Mouse (Mus musculus) hindbrain, embryonic 16.5 days (tissue): ENCODE data around the gene Mkrn2os. TPM values are rescaled to one million over a fixed set of nuclear protein-coding genes. Genes with fewer than 3 reads are reported as not detected.

Experiments used
- ATAC-seq: fragments of 200-750 bp; cut with Nextera tagmentation; 2 replicates; pipeline ENCODE4 v1.8.0; 2017; ENCODE audit warnings: moderate TSS enrichment, moderate library complexity
- H3K27ac ChIP-seq: fragments of 300-500 bp; sonication (generic); 2 replicates; pipeline ENCODE4 v1.5.1; 2014; ENCODE audit warnings: low read depth, mild to moderate bottlenecking, control low read depth, low read length, moderate library complexity
- H3K27me3 ChIP-seq: fragments of 300-500 bp; sonication (generic); replicated peaks from 2 replicates; pipeline ENCODE4 v1.6.1; 2014; ENCODE audit warnings: low read length; ENCODE audit not compliant: control insufficient read depth, insufficient read depth
- H3K36me3 ChIP-seq: fragments of 300-500 bp; sonication (generic); 2 replicates; pipeline ENCODE4 v1.6.1; 2014; ENCODE audit warnings: mild to moderate bottlenecking, low read length, moderate library complexity, mixed read lengths; ENCODE audit not compliant: control insufficient read depth, insufficient read depth
- H3K4me1 ChIP-seq: fragments of 300-500 bp; sonication (generic); 2 replicates; pipeline ENCODE4 v1.6.1; 2014; ENCODE audit warnings: low read depth, low read length; ENCODE audit not compliant: control insufficient read depth, insufficient read depth
- H3K4me2 ChIP-seq: fragments of 300-500 bp; sonication (generic); 2 replicates; pipeline ENCODE4 v1.6.1; 2014; ENCODE audit warnings: mild to moderate bottlenecking, low read length, control low read depth, moderate library complexity
- H3K4me3 ChIP-seq: fragments of 300-500 bp; sonication (generic); 2 replicates; pipeline ENCODE4 v1.5.1; 2014; ENCODE audit warnings: mild to moderate bottlenecking, low read length, control low read depth, moderate library complexity
- H3K9ac ChIP-seq: fragments of 300-500 bp; sonication (generic); 2 replicates; pipeline ENCODE4 v1.6.1; 2014; ENCODE audit warnings: low read depth, mild to moderate bottlenecking, control low read depth, low read length, moderate library complexity
- H3K9me3 ChIP-seq: fragments of 300-500 bp; sonication (generic); 2 replicates; pipeline ENCODE4 v1.6.1; 2014; ENCODE audit warnings: mild to moderate bottlenecking, low read length, moderate library complexity; ENCODE audit not compliant: control insufficient read depth
- WGBS: fragments of 180-500 bp; shearing (Covaris S2); extraction: QIAGEN DNeasy Blood & Tissue Kit; methylation state at CpG from one replicate; pipeline ENCODE4 v1.1.7; 2014; 5-methylcytosine and 5-hydroxymethylcytosine counted together
- polyA plus RNA-seq: library from polyadenylated mRNA; unstranded; fragments of >200 nt; fragmentation: Nextera tagmentation; extraction: Ambion mirVana; gene quantifications from 2 replicates; pipeline ENCODE4 v1.2.1, GENCODE M21; 2015

Mkrn2os gene
- polyA plus RNA-seq, 1 experiment from 2014 or later, result 0.29 TPM

DNA sequence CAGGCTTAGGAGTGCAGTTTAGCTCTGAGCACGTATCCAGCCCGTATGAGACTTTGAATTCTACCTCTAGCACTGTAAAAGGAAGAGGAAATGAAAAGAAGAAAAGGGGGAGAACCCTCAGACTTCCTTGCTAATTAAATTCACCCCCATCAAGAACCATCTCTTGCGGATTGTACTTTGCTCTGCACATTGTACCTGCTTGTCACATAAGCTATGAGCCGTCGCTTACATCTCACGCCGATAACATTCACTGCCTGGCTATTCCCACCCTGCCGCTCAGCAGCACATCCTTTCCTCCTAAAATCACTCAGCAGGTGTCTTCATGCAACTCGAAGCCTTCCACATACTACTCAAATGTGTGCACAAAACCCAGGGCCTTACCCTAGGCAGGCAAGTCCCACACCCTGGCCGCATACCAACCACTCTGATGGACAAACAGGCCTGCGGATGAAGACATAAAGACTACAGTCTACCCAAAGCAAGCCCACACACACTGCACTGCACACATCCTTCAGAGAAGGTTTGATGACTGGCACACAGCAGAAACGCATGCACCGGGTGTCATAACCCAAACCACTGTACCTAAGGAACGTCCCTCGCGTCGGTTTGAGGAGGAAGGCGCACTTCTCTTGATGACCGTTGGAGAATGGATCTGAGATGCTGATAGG lies 550 bp downstream of the Mkrn2os start:
- Histone ChIP-seq H3K9ac (no peak overlapping the region), H3K4me2 (no peak overlapping the region), H3K27me3 (no peaks in the 10 kb centered on the region), H3K4me1 (no peaks in the 10 kb centered on the region), H3K27ac (no peak overlapping the region), H3K9me3 (no peaks in the 10 kb centered on the region), H3K36me3 (no peaks in the 10 kb centered on the region), H3K4me3 (no peak overlapping the region)
- no peak for ATAC-seq
- 90% methylated on average over 19 of the region's 19 CpGs for whole genome bisulfite sequencing

DNA sequence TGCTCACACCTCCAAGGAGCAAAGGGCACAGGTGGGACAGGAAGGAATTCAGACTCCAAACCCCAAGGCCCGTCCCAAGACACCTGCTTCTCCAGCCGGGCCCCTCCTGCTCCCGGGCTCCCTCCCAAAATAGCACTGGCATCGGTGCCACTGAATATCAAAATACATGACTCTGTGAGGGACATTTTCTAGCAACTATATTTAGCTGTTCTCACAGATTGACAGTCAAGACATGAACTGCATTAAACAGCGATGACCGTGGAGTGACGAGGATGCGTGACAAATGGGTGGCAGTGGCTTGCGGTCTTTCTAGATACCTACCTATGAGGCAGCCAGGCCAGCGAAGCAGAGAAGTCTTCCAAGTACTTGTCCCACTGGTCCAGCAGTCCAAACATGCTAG lies 6.1 kb downstream of the Mkrn2os start:
- Histone ChIP-seq H3K4me3 (no peak overlapping the region), H3K4me2 (no peak overlapping the region), H3K9me3 (no peaks in the 10 kb centered on the region), H3K27me3 (no peaks in the 10 kb centered on the region), H3K36me3 (peaks cover under 1% of the 10 kb centered on the region; the same call in 1 of the 2 replicates), H3K9ac (no peak overlapping the region), H3K4me1 (no peaks in the 10 kb centered on the region), H3K27ac (no peak overlapping the region)
- WGBS, result 85% methylated on average over 10 of the region's 10 CpGs
- no peak for ATAC-seq

DNA sequence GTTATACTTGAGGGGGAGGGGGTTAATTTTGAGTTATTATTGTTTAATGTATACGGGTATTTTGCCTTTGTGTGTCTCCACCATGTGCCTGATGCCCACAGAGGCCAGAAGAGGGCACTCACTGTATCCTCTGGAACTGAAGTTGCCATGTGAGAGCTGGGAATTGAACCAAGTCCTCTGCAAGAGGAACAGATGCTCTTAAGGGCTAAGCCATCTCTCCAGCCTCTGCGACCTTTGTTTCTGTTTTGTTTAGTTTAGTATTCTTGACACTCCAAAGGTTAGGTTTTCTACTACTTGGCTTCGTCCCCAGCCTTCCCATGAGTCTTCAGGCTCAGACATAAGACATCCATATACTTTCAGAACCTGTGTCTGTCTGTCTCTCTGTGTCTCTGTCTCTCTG lies 8.2 kb downstream of the Mkrn2os start:
- Histone ChIP-seq H3K9me3 (no peaks in the 10 kb centered on the region), H3K9ac (no peak overlapping the region), H3K27me3 (no peaks in the 10 kb centered on the region), H3K4me3 (no peak overlapping the region), H3K27ac (no peak overlapping the region), H3K4me1 (no peaks in the 10 kb centered on the region), H3K36me3 (peaks cover 8% of the 10 kb centered on the region; the same call in 1 of the 2 replicates), H3K4me2 (no peak overlapping the region)
- WGBS, result 72% methylated on average over 3 of the region's 3 CpGs
- ATAC-seq, result no peak

DNA sequence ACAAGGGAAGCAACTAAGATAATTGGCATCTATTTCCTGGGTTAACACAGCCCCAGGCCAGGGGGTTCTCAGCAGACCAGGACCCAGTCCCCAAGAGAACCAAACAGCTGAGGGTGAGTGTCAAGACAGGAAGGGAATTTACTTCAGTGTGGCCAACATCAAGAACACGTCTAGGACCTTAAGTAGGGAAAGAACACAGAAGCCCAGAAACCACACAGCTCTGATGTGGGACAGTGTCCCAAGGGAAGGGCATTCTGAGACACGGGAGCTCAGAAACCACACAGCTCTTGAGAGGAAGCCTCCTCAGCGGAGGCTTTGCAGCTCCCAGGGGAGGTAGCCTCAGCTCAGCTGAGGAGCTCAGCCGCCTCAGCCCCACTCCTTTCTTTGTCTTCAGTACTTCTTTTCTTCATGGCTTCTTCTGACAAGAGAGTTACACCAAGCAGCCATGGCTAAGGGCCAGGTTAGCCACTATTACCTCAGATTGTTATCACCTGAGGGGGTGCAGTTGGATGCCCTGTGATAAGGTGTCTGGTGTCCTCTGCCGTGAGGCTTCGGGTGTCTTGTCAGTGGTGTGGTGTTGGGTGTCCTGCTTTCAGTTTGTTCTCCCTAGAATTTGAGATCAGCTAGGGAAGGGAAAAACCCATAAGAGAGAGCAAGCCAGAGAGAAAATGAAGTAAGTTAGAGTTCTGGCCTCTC lies 8.8 kb downstream of the Mkrn2os start:
- no peak overlapping the region for H3K4me3 ChIP-seq
- no peak overlapping the region for H3K9ac ChIP-seq
- WGBS, result 85% methylated on average over 6 of the region's 6 CpGs
- no peaks in the 10 kb centered on the region for H3K27me3 ChIP-seq
- peaks cover 10% of the 10 kb centered on the region; the same call in 1 of the 2 replicates for H3K36me3 ChIP-seq
- H3K9me3 ChIP-seq, result no peaks in the 10 kb centered on the region
- ATAC-seq, result no peak
- no peak overlapping the region for H3K4me2 ChIP-seq
- no peaks in the 10 kb centered on the region for H3K4me1 ChIP-seq
- no peak overlapping the region for H3K27ac ChIP-seq

DNA sequence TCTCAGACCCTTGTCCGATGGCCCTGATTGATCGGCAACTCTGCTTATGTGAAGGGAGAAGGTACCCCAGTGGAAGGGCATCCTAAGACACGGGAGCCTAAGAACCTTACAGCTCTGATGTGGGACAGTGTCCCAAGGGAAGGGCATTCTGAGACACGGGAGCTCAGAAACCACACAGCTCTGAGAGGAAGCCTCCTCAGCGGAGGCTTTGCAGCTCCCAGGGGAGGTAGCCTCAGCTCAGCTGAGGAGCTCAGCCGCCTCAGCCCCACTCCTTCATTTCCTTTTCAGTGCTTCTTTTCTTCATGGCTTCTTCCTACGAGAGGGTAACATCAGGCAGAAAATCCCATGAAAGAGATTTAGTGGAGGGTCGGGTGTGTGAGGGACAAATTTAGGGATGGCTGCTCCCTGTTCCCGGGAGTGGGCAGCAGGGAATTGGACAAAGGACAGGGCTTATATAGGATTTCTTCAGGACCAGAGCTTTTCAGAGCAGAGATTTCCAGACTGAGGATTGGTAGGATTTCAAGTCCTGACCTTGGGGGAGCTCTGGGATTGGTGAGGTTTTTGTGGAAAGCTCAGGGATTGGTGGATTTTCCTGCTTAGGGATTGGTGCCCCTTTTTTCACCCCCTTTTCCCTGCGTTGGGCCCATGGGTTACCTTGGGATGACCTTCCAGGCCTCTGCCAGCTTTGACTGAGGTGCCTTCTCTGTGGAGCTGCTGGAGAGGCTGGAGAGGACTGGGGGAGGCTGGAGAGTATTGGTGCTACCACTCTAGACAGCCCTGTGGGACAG lies 9.9 kb downstream of the Mkrn2os start:
- Histone ChIP-seq H3K9ac (no peak overlapping the region), H3K36me3 (peaks cover 19% of the 10 kb centered on the region), H3K4me1 (no peaks in the 10 kb centered on the region), H3K27me3 (no peaks in the 10 kb centered on the region), H3K4me2 (no peak overlapping the region), H3K4me3 (no peak overlapping the region), H3K9me3 (no peaks in the 10 kb centered on the region), H3K27ac (no peak overlapping the region)
- no peak for ATAC-seq
- 83% methylated on average over 10 of the region's 10 CpGs for WGBS

DNA sequence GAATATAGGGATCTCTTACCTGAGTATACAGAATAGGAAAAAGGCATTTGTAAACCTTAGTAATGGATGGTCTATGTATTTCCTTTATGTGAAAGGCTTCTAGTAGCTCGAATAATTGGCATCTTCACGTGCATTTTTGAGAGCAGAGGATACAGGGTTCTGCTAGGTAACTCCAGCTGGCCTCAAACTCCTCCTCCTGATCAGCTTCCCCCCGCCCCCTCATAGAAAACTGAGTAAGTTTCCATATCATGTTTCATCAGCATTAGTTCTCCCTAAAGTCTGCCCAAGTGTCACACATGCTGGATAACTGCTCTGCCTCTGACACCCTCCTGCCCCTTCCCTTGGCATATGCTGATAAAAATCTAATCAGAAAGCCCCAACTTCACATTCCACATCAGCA lies 11.6 kb downstream of the Mkrn2os start:
- ATAC-seq, result no peak

DNA sequence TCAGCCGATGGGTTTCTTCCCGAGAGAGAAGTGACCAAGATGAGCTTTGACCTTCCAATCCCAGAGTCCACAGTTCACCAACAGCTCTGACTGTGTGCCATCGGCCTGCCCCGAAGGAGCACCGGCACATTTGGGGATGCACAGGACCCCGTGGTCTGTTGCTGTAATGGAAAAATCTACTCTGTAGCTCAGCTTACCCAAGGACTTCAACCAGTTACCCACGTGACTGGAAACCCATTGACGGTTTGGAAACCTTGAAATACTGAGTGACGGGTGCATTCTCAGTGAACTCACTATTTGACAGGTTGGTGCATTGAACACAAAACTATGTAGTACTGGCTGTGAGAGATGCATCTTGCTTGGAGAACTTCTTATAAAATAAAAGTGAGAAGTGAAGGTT lies 14.4 kb downstream of the Mkrn2os start:
- ATAC-seq, result no peak
- Histone ChIP-seq H3K9ac (no peak overlapping the region), H3K36me3 (peaks cover 39% of the 10 kb centered on the region)

More for the DNA sequence above, 11.6 kb downstream of the Mkrn2os start:
- H3K4me2 ChIP-seq, result no peak overlapping the region
- WGBS, result 87% methylated on average over 3 of the region's 3 CpGs
- H3K9me3 ChIP-seq, result no peaks in the 10 kb centered on the region
- peaks cover 33% of the 10 kb centered on the region for H3K36me3 ChIP-seq
- no peak overlapping the region for H3K4me3 ChIP-seq
- H3K9ac ChIP-seq, result no peak overlapping the region
- H3K4me1 ChIP-seq, result no peaks in the 10 kb centered on the region
- H3K27me3 ChIP-seq, result no peaks in the 10 kb centered on the region
- H3K27ac ChIP-seq, result no peak overlapping the region

DNA sequence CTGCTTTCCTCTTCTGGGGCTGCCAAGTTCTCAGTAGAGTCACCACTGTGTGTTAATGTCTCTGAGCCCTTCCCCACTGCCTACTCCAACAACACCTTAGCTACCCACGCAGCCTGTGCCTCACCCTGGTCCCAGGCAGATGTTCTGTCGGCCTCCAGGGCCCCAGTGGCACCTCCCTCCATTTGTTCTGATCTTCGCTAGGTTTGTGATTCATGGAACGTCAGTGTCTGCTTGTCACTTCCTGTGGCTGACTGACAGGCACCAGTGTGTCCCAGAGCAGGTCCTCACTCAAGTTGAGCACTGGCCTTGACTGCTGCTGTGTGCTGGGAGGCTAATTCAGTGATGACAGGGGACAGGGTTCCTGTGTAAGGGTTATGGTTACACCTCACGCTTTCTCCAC lies 15.0 kb downstream of the Mkrn2os start:
- Histone ChIP-seq H3K27me3 (no peaks in the 10 kb centered on the region), H3K27ac (no peak overlapping the region), H3K9me3 (no peaks in the 10 kb centered on the region), H3K4me2 (no peak overlapping the region), H3K4me3 (no peak overlapping the region), H3K9ac (no peak overlapping the region), H3K4me1 (no peaks in the 10 kb centered on the region), H3K36me3 (peaks cover 39% of the 10 kb centered on the region)
- 87% methylated on average over 5 of the region's 5 CpGs for WGBS
- ATAC-seq, result no peak

More for the DNA sequence above, 14.4 kb downstream of the Mkrn2os start:
- no peak overlapping the region for H3K4me2 ChIP-seq
- no peaks in the 10 kb centered on the region for H3K9me3 ChIP-seq
- no peak overlapping the region for H3K4me3 ChIP-seq
- WGBS, result 91% methylated on average over 9 of the region's 9 CpGs
- H3K27me3 ChIP-seq, result no peaks in the 10 kb centered on the region
- H3K4me1 ChIP-seq, result no peaks in the 10 kb centered on the region
- no peak overlapping the region for H3K27ac ChIP-seq

DNA sequence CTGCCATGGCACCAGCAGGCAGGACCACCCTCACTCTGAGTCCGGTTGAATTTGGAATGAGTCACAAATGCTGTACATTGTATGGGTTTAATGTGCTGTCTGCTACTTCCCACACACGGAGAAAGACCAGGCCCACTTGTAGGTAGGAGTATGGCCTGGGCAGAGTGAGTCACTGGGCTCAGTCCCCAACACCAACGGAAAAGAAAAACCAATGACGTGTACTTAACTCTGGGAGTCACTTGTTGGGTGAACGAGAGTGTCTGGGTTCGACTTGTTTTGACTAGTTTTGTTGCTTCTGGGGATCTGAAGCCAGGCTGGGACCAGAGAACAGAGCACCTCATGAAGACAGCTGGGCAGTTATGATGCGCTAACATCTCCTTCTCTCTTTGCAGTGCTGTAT lies 18.2 kb downstream of the Mkrn2os start:
- Histone ChIP-seq H3K36me3 (peaks cover 45% of the 10 kb centered on the region), H3K27me3 (no peaks in the 10 kb centered on the region), H3K9me3 (no peaks in the 10 kb centered on the region), H3K4me1 (no peaks in the 10 kb centered on the region), H3K4me2 (no peak overlapping the region), H3K27ac (no peak overlapping the region), H3K4me3 (no peak overlapping the region), H3K9ac (no peak overlapping the region)
- ATAC-seq, result no peak
- 94% methylated on average over 7 of the region's 7 CpGs for WGBS
